Mouse (Mus musculus) retina, embryonic 14.5 days (tissue): Measurements from ENCODE around the gene Nom1.

ENCODE experiments used
- DNase-seq: peaks from one replicate; pipeline ENCODE4 v3.0.0-alpha.2; 2015; ENCODE audit warnings: low spot score

The Nom1 gene

GRCm38 (mm10) chr5:29470851-29471394 is 36.5 kb downstream of the Nom1 start:
- no peak for DNase-seq

GRCm38 (mm10) chr5:29471396-29471795 is 36.9 kb downstream of the Nom1 start:
- DNase-seq: no peak

GRCm38 (mm10) chr5:29471855-29472665 is 37.6 kb downstream of the Nom1 start:
- DNase-seq: peak; percentile 41

GRCm38 (mm10) chr5:29473551-29474245 is 39.2 kb downstream of the Nom1 start:
- no peak for DNase-seq

GRCm38 (mm10) chr5:29474246-29474960 is 39.9 kb downstream of the Nom1 start:
- no peak for DNase-seq

GRCm38 (mm10) chr5:29475041-29475440 is 40.6 kb downstream of the Nom1 start:
- DNase-seq: no peak

GRCm38 (mm10) chr5:29475556-29475955 is 41.1 kb downstream of the Nom1 start:
- DNase-seq: peak; percentile 31

- DNase-seq: no peak
These were observed 41.6 kb downstream of the Nom1 start for GRCm38 (mm10) chr5:29476021-29476420.

- no peak for DNase-seq
These were observed 43.2 kb downstream of the Nom1 start for GRCm38 (mm10) chr5:29477474-29478207.

- peak; percentile 39 for DNase-seq
These were observed 44.0 kb downstream of the Nom1 start, which contains the start of gene Mnx1 for GRCm38 (mm10) chr5:29478208-29479197. Mnx1 (minus strand) TSS chr5:29478470.

GRCm38 (mm10) chr5:29479198-29479593 is 44.7 kb downstream of the Nom1 start:
- peak; percentile 71 for DNase-seq

- no peak for DNase-seq
These were observed 49.3 kb downstream of the Nom1 start for GRCm38 (mm10) chr5:29483801-29484200.

- peak; percentile 41 for DNase-seq
These were observed 50.8 kb downstream of the Nom1 start for GRCm38 (mm10) chr5:29484965-29485940.

GRCm38 (mm10) chr5:29485941-29486320 is 51.5 kb downstream of the Nom1 start:
- DNase-seq: no peak

GRCm38 (mm10) chr5:29487321-29487720 is 52.9 kb downstream of the Nom1 start:
- no peak for DNase-seq

- DNase-seq: no peak
These were observed 72.5 kb downstream of the Nom1 start for GRCm38 (mm10) chr5:29507013-29507412.
